Mouse (Mus musculus): ENCODE results near the gene Tex36. TPM values are rescaled to one million over a fixed set of nuclear protein-coding genes. Genes with fewer than 3 reads are reported as not detected.

Gene Tex36
- polyA plus RNA-seq, 1 experiment from 2014 or later: not detected

DNA sequence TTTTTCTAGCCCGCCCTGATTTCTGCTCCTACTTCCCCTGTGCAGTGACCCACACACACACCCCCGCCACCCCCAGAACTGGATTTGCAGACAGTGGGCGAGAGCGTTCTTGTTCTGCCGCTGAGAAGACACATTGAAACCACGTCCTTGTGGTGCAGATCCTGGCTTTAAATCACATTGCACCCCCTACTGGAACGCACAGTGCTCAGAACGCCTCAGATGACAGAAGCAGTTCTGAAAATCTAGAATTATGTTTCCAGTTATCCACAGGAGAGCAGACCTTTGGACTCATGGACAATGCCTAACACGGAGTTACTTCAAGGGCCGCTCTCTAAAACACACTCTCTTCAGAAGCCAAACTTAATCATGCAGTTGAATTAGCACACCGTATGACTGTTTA, 18.8 kb upstream of the Tex36 start:
- Histone ChIP-seq H3K36me3 (replicated peaks) (no peaks in the 10 kb centered on the region), H3K4me3 (replicated peaks) (no peak overlapping the region), H3K4me1 (no peaks in the 10 kb centered on the region; the same call in 1 of the 2 replicates), H3K4me2 (no peak overlapping the region), H3K9me3 (no peaks in the 10 kb centered on the region), H3K27ac (no peak overlapping the region), H3K9ac (no peak overlapping the region), H3K27me3 (no peaks in the 10 kb centered on the region)
- no peak for ATAC-seq (ENCODE audit: low FRiP score)
- 54% methylated on average over 11 of the region's 11 CpGs for WGBS

DNA sequence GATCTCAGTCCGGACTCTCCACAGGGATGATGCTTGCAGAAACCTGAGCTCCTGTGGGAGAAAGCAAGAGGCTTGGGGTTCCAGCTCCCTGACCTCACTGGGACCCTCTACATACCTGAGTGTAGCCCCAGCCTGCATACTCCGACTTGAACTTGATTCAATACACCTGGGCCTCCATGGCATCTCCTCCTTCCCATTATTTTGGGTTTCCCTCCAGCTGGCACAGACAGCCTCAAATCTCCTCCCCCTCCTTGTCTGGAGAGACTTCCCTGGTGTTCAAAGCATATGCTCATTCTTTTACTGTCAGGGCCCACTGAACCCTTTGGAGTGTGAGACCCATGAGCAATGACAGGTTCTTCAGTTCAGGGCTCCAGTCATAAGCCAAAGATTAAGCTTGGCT, 11.0 kb upstream of the Tex36 start:
- no peak overlapping the region for H3K27ac ChIP-seq
- H3K4me1 ChIP-seq: peaks cover 12% of the 10 kb centered on the region
- H3K36me3 ChIP-seq (replicated peaks): no peaks in the 10 kb centered on the region
- H3K9ac ChIP-seq: no peak overlapping the region
- 78% methylated on average over 2 of the region's 2 CpGs for WGBS
- H3K27me3 ChIP-seq: no peaks in the 10 kb centered on the region
- H3K4me3 ChIP-seq (replicated peaks): no peak overlapping the region
- no peak for ATAC-seq (ENCODE audit: low FRiP score)
- H3K4me2 ChIP-seq: no peak overlapping the region
- no peaks in the 10 kb centered on the region for H3K9me3 ChIP-seq

DNA sequence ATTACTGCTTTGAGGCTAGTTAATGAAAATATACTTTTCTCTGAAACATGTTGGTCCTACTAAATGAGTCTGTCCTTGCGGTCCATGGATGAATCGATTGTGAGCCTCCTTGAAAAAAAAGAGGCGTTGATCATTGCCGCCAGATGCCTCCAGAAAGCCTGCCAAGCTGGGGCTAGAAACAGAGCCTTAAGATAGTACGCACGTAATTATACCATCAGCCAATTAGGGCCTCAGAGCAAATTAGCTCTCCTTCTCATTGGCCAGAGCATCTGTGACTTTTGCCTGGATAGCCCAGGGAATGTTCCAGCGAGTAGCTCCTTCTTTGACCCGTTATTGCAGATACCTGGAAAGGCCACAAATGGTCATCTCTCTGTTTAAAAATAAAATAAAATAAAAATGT, 7.6 kb upstream of the Tex36 start:
- no peak for ATAC-seq (ENCODE audit: low FRiP score)
- H3K27ac ChIP-seq: no peak overlapping the region
- H3K36me3 ChIP-seq (replicated peaks): no peaks in the 10 kb centered on the region
- no peaks in the 10 kb centered on the region for H3K9me3 ChIP-seq
- 66% methylated on average over 8 of the region's 8 CpGs for WGBS
- no peak overlapping the region for H3K4me2 ChIP-seq
- peaks cover 20% of the 10 kb centered on the region for H3K4me1 ChIP-seq
- no peak overlapping the region for H3K4me3 ChIP-seq (replicated peaks)
- no peaks in the 10 kb centered on the region for H3K27me3 ChIP-seq
- no peak overlapping the region for H3K9ac ChIP-seq

DNA sequence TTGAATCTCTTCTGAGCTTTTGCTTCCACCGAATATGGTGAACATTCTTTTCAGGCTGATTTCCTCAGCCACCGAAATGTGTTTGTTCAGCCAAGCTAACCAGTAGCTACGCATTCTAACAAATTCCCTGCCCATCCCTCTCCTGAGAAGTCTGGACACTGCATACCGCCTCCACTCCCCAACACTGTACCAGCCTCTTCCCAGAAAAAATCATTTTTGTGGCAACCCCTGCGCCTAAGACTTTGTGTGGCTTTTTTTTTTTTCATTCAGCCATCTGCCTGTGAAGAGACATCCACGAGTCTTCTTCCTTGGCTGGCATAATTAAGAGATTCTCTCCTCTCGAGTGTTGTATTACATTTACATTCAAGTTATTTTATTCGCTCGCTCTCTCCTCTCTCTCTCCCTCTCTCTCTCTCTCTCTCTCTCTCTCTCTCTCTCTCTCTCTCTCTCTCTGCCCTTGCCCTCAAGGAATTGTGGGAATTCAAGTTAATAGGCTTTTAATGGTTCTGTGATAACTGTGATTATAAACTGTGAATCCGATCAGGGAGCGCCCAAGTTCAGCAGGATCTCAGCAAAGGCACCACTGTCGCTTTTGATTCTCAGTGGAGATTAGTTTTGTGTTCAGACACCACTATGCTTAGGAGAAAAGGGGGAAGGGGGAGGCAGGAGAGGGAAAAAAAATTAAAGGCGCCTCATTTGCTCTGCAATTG, 6.8 kb upstream of the Tex36 start:
- 59% methylated on average over 13 of the region's 13 CpGs for WGBS
- 0 out of 2 replicates have a peak overlapping the region, but pooled peaks have one; percentile 21 for H3K4me2 ChIP-seq
- peaks cover 20% of the 10 kb centered on the region for H3K4me1 ChIP-seq
- no peaks in the 10 kb centered on the region for H3K9me3 ChIP-seq
- H3K4me3 ChIP-seq (replicated peaks): no peak overlapping the region
- peak overlapping the region; percentile 50; the same call in 1 of the 2 replicates for H3K27ac ChIP-seq
- H3K9ac ChIP-seq: no peak overlapping the region
- no peaks in the 10 kb centered on the region for H3K27me3 ChIP-seq
- no peak for ATAC-seq (ENCODE audit: low FRiP score)
- no peaks in the 10 kb centered on the region for H3K36me3 ChIP-seq (replicated peaks)

DNA sequence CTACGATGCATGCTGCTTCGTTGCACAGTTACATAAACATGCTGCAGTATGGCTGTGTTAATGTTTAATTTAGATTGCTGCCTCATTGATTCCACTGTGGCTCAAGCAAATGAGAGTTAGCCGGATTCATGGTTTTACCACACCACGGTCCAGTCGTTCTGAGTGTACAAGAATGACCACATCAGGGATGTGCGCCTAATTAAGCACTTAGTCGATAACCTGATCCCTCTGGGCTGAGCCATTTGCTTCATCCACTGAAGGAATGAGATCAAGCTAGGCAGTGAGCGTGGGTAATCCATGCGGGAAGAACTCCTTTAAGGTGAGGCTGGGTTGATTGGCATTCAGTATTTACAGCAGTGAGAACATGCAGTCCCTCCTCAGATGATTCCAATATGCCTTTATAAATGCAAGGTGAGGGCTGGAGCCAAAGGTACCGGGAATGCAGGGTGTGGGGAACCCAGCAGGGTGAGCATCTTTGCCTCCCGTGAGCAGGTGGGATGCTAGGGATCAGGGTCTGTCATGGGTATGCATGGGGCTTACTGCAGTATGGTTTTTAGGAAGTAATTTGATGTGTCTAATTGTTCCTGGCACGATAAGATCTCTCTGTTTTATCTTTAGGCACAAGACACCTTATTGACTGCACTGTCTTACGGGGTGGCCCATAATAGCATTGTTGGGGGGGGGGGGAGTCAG, 6.1 kb upstream of the Tex36 start:
- ATAC-seq (ENCODE audit: low FRiP score): no peak
- Histone ChIP-seq H3K27ac (peak overlapping the region; percentile 50; the same call in 1 of the 2 replicates), H3K9me3 (no peaks in the 10 kb centered on the region), H3K4me3 (replicated peaks) (no peak overlapping the region), H3K4me1 (peaks cover 20% of the 10 kb centered on the region), H3K9ac (no peak overlapping the region), H3K27me3 (no peaks in the 10 kb centered on the region), H3K4me2 (no peak overlapping the region), H3K36me3 (replicated peaks) (no peaks in the 10 kb centered on the region)
- WGBS: 57% methylated on average over 13 of the region's 13 CpGs

DNA sequence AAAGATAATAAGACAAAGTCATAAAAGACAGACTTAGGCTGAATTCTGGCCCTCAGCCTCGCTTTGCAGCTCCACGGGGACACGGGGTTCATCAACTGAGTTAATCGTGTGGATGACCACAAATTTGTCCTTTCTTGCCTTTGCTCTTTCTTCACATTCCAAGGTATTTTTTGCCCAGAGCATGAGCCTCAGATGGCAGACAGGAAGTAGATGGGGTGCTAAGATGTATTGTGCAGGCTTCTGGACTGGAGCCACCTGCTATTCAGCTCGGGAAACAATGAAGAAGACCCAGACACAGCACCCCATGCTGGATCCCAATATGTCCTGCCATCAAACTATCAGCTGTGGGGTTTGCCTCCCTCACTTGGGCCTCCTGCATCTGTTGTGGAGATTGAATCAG, 5.4 kb upstream of the Tex36 start:
- H3K4me1 ChIP-seq: peaks cover 20% of the 10 kb centered on the region
- no peaks in the 10 kb centered on the region for H3K36me3 ChIP-seq (replicated peaks)
- H3K9ac ChIP-seq: no peak overlapping the region
- H3K27me3 ChIP-seq: no peaks in the 10 kb centered on the region
- no peak overlapping the region for H3K4me2 ChIP-seq
- H3K9me3 ChIP-seq: no peaks in the 10 kb centered on the region
- H3K27ac ChIP-seq: no peak overlapping the region
- ATAC-seq (ENCODE audit: low FRiP score): no peak
- WGBS: 73% methylated on average over 5 of the region's 5 CpGs
- H3K4me3 ChIP-seq (replicated peaks): no peak overlapping the region

DNA sequence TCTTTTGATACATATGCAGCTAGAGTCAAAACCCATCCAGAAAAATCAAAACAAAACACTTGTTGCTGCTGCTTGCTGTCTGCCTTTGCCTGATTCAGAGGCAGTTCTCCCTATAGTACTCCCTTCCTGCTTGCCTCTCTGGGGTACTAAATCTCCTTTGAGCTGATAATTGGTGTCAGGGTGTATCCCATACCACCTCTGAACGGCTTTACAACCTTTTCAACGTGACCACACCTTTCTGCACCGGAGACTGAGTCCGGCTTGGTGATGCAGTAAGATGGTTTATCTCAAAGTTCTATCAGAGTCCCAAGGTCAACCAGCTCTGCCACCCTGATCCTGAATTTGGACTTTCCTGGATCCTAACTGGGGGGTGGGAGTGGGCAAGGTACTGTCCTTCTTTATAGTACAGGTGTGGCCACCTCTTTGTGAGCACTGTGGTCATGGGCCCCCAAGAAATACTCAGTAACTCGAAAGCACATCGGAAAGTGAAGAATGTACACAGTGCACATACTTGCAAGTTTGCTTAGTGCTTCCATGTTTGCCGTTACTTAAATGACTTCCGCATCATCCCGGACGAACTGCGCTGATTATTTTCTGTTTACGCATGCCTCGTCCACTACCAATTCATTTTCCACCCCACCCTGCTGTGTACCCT, 2.6 kb upstream of the Tex36 start:
- Histone ChIP-seq H3K4me1 (peaks cover 20% of the 10 kb centered on the region), H3K9ac (no peak overlapping the region), H3K36me3 (replicated peaks) (no peaks in the 10 kb centered on the region), H3K9me3 (no peaks in the 10 kb centered on the region), H3K4me2 (no peak overlapping the region), H3K27ac (no peak overlapping the region), H3K4me3 (replicated peaks) (no peak overlapping the region), H3K27me3 (no peaks in the 10 kb centered on the region)
- ATAC-seq (ENCODE audit: low FRiP score): no peak
- WGBS: 83% methylated on average over 13 of the region's 13 CpGs

DNA sequence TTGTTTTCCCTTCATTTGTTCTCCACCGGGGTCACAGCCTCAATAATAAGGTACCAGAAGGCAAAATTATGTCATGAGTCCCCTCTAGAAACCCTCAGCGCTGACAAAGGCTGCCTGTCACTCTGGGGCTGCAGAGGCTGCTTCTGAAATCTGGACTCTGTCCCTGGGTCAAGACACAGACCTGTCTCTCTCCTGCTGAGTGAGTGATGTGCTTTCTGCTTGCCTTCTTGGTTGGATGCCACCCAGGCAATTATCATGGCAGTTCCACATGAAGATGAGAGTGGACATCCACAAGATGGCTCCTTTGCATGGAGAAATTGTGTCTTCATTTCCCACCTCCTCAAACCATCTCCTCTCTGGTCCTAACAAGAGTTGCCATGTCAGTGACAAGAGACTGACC, 1.2 kb upstream of the Tex36 start:
- no peak overlapping the region for H3K4me2 ChIP-seq
- peaks cover 10% of the 10 kb centered on the region for H3K4me1 ChIP-seq
- WGBS: 79% methylated on average over 2 of the region's 2 CpGs
- no peak overlapping the region for H3K9ac ChIP-seq
- no peaks in the 10 kb centered on the region for H3K9me3 ChIP-seq
- H3K36me3 ChIP-seq (replicated peaks): no peaks in the 10 kb centered on the region
- H3K27ac ChIP-seq: no peak overlapping the region
- H3K27me3 ChIP-seq: no peaks in the 10 kb centered on the region
- ATAC-seq (ENCODE audit: low FRiP score): no peak
- no peak overlapping the region for H3K4me3 ChIP-seq (replicated peaks)

DNA sequence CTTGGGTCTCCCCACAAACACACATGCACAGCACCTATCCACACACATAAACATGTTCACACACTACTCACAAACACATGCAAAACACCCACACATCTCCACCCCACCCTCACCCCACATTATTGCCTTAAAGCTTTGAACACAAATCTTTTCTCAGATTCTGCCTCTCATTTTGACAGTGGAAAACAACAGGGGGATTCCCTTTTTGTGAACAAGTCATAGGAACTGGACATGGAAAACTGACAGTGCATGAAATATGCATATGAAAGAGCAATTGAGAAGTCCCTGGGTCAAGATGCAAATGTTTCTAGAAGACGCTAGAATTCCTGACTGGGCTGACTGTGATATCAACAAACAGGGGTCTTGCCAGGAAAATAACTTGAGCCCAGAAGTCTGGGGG, 1.4 kb downstream of the Tex36 start:
- Histone ChIP-seq H3K4me3 (replicated peaks) (no peak overlapping the region), H3K36me3 (replicated peaks) (no peaks in the 10 kb centered on the region), H3K9ac (no peak overlapping the region), H3K27me3 (no peaks in the 10 kb centered on the region), H3K9me3 (no peaks in the 10 kb centered on the region), H3K4me1 (no peaks in the 10 kb centered on the region), H3K27ac (no peak overlapping the region), H3K4me2 (no peak overlapping the region)
- ATAC-seq (ENCODE audit: low FRiP score): no peak
- 66% methylated on average over 1 of the region's 1 CpGs for WGBS

DNA sequence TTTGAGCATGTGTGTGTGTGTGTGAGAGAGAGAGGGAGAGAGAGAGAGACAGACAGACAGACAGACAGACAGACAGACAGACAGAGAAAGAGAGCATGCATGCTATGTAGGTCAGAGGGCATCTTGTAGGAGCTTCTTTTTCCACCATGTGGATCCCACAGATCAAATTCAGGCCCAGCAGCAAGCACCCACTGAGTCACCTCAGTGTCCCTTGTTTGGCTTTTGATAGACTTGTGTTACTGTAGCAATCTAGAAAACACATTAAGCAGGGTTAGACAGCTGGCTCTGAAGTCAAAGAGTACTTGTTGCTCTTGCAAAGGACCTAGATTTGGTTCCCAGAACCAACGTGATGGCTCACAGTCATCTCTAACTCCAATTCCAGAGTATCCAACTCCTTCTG, 10.2 kb downstream of the Tex36 start:
- no peak overlapping the region for H3K4me2 ChIP-seq
- 72% methylated on average over 1 of the region's 1 CpGs for WGBS
- ATAC-seq (ENCODE audit: low FRiP score): no peak

DNA sequence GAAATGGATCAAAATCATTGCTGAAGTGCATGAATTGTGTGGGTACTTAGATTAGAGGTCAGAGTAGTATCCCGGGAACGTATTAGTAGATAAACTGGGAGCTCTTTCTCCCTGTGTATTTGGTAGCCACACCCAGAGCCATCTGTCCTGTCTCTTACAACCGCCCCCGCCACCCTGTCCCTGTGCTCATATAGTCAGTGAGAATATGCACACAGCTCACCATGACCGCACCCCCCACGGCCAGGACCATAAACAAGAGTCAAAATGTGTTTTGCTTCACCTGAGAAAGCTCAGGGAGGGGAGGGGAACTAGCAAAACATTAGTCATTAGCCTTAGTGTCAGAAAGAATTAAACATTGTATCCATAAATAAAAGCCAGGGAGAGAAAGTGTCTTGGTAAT, 18.7 kb downstream of the Tex36 start:
- Histone ChIP-seq H3K27ac (no peak overlapping the region), H3K27me3 (no peaks in the 10 kb centered on the region), H3K9me3 (no peaks in the 10 kb centered on the region), H3K9ac (no peak overlapping the region), H3K4me1 (no peaks in the 10 kb centered on the region), H3K4me2 (no peak overlapping the region), H3K4me3 (replicated peaks) (no peak overlapping the region), H3K36me3 (replicated peaks) (no peaks in the 10 kb centered on the region)
- ATAC-seq (ENCODE audit: low FRiP score): no peak
- 88% methylated on average over 6 of the region's 6 CpGs for WGBS

More for the DNA sequence above, 10.2 kb downstream of the Tex36 start:
- H3K9me3 ChIP-seq: no peaks in the 10 kb centered on the region
- H3K4me3 ChIP-seq (replicated peaks): no peak overlapping the region
- H3K27ac ChIP-seq: no peak overlapping the region
- no peaks in the 10 kb centered on the region for H3K4me1 ChIP-seq
- H3K36me3 ChIP-seq (replicated peaks): no peaks in the 10 kb centered on the region
- no peaks in the 10 kb centered on the region for H3K27me3 ChIP-seq
- no peak overlapping the region for H3K9ac ChIP-seq

DNA sequence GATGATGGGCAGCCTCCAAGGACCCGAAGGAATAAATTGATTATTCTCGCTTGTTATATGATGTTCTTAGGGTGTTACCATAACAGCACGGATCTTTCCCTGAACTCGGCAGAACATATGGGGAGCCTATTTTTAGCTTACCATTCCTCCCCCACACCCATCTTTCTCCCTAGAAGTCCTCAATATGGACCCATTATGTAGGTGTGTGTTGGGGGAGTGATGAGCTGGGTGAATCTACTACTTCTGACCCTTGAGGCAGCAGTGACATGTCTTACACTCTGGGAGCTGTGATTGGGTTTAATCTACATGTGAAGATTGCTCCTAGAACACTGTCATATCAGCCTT, 21.7 kb downstream of the Tex36 start:
- Histone ChIP-seq H3K36me3 (replicated peaks) (no peaks in the 10 kb centered on the region), H3K4me2 (no peak overlapping the region), H3K9ac (no peak overlapping the region), H3K27me3 (no peaks in the 10 kb centered on the region), H3K4me3 (replicated peaks) (no peak overlapping the region), H3K4me1 (no peaks in the 10 kb centered on the region), H3K27ac (no peak overlapping the region), H3K9me3 (no peaks in the 10 kb centered on the region)
- 89% methylated on average over 4 of the region's 4 CpGs for WGBS
- ATAC-seq (ENCODE audit: low FRiP score): no peak
